In genomic region chr8:94004139-94004538, GRCm38 (mm10) we compare ENCODE assay signal across 31 mouse cellular contexts. TPM values are rescaled to one million over a fixed set of nuclear protein-coding genes. Genes with fewer than 3 reads are reported as not detected.
A peak's percentile ranks its signal among the peaks of the same experiment; 100 is the strongest.
DNase-seq lines count a peak whose midpoint lies in the region; ATAC-seq and TF ChIP-seq lines count a peak whose summit lies in the region.
"Had no signal": no experiment of that assay in that cellular context is flagged by ENCODE, and none has a peak within 500 bp of the region (broad histone marks: within the 10 kb centered on the region; RNA-seq: fewer than 3 reads in every experiment).

No protein-coding gene starts in this region.

- 0 out of 2 replicates have a peak, but pooled peaks have one; percentile 2 for TF ChIP-seq CTCF in midbrain, postnatal 0 days (IDR thresholded peaks at IDR 0.05)
- no peak for TF ChIP-seq CTCF in olfactory bulb, adult 2 months (IDR thresholded peaks at IDR 0.05; ENCODE audit: insufficient read depth, low read depth, low read length)

- H3K4me1 ChIP-seq in midbrain, postnatal 0 days (ENCODE audit: insufficient read depth, low read length): peaks cover 5% of the 10 kb centered on the region; the same call in 1 of the 2 replicates
- peaks cover 5% of the 10 kb centered on the region; the same call in 1 of the 2 replicates for H3K4me1 ChIP-seq in midbrain, embryonic 14.5 days (ENCODE audit: control insufficient read depth, insufficient read depth, low read length)
- peaks cover 10% of the 10 kb centered on the region; the same call in 1 of the 2 replicates for H3K4me1 ChIP-seq in olfactory bulb, adult 2 months (ENCODE audit: control insufficient read depth, insufficient read depth, low read length)

- H3K9ac ChIP-seq in midbrain, postnatal 0 days (replicated peaks; ENCODE audit: low read length, poor library complexity, severe bottlenecking): no peak overlapping the region
- no peak overlapping the region for H3K9ac ChIP-seq in midbrain, embryonic 14.5 days (replicated peaks; ENCODE audit: low read length)
- H3K9ac ChIP-seq: embryonic facial prominence, embryonic 13.5 days; forebrain, embryonic 12.5 days; forebrain, embryonic 15.5 days; heart, embryonic 12.5 days; heart, embryonic 15.5 days; hindbrain, embryonic 14.5 days had no signal

- H3K9me3 ChIP-seq in midbrain, postnatal 0 days (ENCODE audit: low read length): no peaks in the 10 kb centered on the region
- no peaks in the 10 kb centered on the region for H3K9me3 ChIP-seq in midbrain, embryonic 14.5 days (ENCODE audit: control insufficient read depth, low read length)
- H3K9me3 ChIP-seq: embryonic facial prominence, embryonic 10.5 days; embryonic facial prominence, embryonic 13.5 days; forebrain, embryonic 12.5 days; forebrain, embryonic 15.5 days; G1E; heart, embryonic 12.5 days; heart, embryonic 15.5 days had no signal

- peak; percentile 41 for DNase-seq in heart, adult 11 months
- no peak for DNase-seq in heart, postnatal 4 days
- DNase-seq in midbrain, postnatal 0 days (ENCODE audit: low spot score): no peak
- no peak for DNase-seq in midbrain, embryonic 14.5 days
- peak; percentile 65 for DNase-seq in brain, adult 2 months (ENCODE audit: low read depth, low spot score)
- DNase-seq in kidney, adult 8-10 months: no peak
- DNase-seq: adrenal gland, postnatal 10 days; B cell, adult 2 months; cerebellum, adult 11-12 months; cerebellum, adult 8-10 months; cerebellum, postnatal 10 days; cerebellum, postnatal 36 days; embryo, embryonic 11 days; gastrocnemius, adult 2 months; gastrocnemius, postnatal 14 days; heart, adult 18-20 months; heart, postnatal 10 days; heart, postnatal 36 days had no signal

- H3K4me2 ChIP-seq in midbrain, postnatal 0 days (ENCODE audit: low read depth, low read length, poor library complexity, severe bottlenecking): no peak overlapping the region
- no peak overlapping the region for H3K4me2 ChIP-seq in midbrain, embryonic 14.5 days (ENCODE audit: low read length)
- H3K4me2 ChIP-seq: embryonic facial prominence, embryonic 13.5 days; forebrain, embryonic 12.5 days; forebrain, embryonic 15.5 days; heart, embryonic 12.5 days; heart, embryonic 15.5 days; hindbrain, embryonic 14.5 days had no signal

- H3K27me3 ChIP-seq in midbrain, postnatal 0 days (ENCODE audit: insufficient read depth, low read length): no peaks in the 10 kb centered on the region
- H3K27me3 ChIP-seq in midbrain, embryonic 14.5 days (ENCODE audit: control insufficient read depth, insufficient read depth, low read length): no peaks in the 10 kb centered on the region
- H3K27me3 ChIP-seq: CH12.LX; embryonic facial prominence, embryonic 13.5 days; forebrain, embryonic 12.5 days; forebrain, embryonic 15.5 days; heart, embryonic 12.5 days; heart, embryonic 15.5 days; Patski had no signal

- WGBS in midbrain, postnatal 0 days: 88% methylated on average over 9 of the region's 9 CpGs
- 90% methylated on average over 9 of the region's 9 CpGs for WGBS in midbrain, embryonic 14.5 days
- 53% methylated on average over 9 of the region's 9 CpGs for WGBS in olfactory bulb, adult 2 months

- TF ChIP-seq POLR2A in olfactory bulb, adult 2 months (IDR thresholded peaks at IDR 0.05; ENCODE audit: insufficient read depth, low read depth, low read length): no peak

- H3K27ac ChIP-seq in midbrain, postnatal 0 days (ENCODE audit: low read depth, low read length): no peak overlapping the region
- H3K27ac ChIP-seq in midbrain, embryonic 14.5 days (replicated peaks; ENCODE audit: low read depth, low read length): no peak overlapping the region
- H3K27ac ChIP-seq in olfactory bulb, adult 2 months (ENCODE audit: insufficient read depth, low read depth, low read length): peak overlapping the region; percentile 1; the same call in 1 of the 2 replicates
- H3K27ac ChIP-seq: embryonic facial prominence, embryonic 10.5 days; embryonic facial prominence, embryonic 13.5 days; forebrain, embryonic 12.5 days; forebrain, embryonic 15.5 days; gastrocnemius, adult 2 months; heart, embryonic 15.5 days; hindbrain, embryonic 14.5 days; hindbrain, postnatal 0 days had no signal

- H3K4me3 ChIP-seq in midbrain, postnatal 0 days (ENCODE audit: low read depth, low read length): no peak overlapping the region
- H3K4me3 ChIP-seq in midbrain, embryonic 14.5 days (replicated peaks; ENCODE audit: low read depth, low read length): no peak overlapping the region
- no peak overlapping the region for H3K4me3 ChIP-seq in olfactory bulb, adult 2 months (ENCODE audit: insufficient read depth, low read depth, low read length)
- H3K4me3 ChIP-seq: embryonic facial prominence, embryonic 10.5 days; embryonic facial prominence, embryonic 13.5 days; erythroblast, embryonic 14.5 days; forebrain, embryonic 12.5 days; forebrain, embryonic 15.5 days; gastrocnemius, adult 2 months; heart, embryonic 12.5 days; heart, embryonic 15.5 days had no signal

- peaks cover 21% of the 10 kb centered on the region for H3K36me3 ChIP-seq in midbrain, postnatal 0 days (ENCODE audit: insufficient read depth, low read length)
- peaks cover 44% of the 10 kb centered on the region for H3K36me3 ChIP-seq in midbrain, embryonic 14.5 days (ENCODE audit: control insufficient read depth, insufficient read depth, low read length)

- ATAC-seq in midbrain, postnatal 0 days (ENCODE audit: low FRiP score): no peak
- ATAC-seq in midbrain, embryonic 14.5 days (ENCODE audit: low FRiP score, low TSS enrichment): no peak
- ATAC-seq: forebrain, embryonic 15.5 days; hindbrain, postnatal 0 days; Patski had no signal

RNA-seq across cellular contexts. Expression of gene Amfr, which starts 8.5 kb away (rescaled TPM):
- 100 to 1,000 TPM; 134 to 137 TPM for total RNA-seq in heart, postnatal 4 days (2021)
- 214 and 227 TPM in 2 replicates for total RNA-seq in midbrain, postnatal 0 days (2014; rRNA removed)
- polyA plus RNA-seq in midbrain, postnatal 0 days (2015; fragmentation: Nextera tagmentation; extraction: Ambion mirVana): 80.4 and 84.8 TPM in 2 replicates
- 65.0 and 81.6 TPM in 2 replicates for polyA plus RNA-seq in midbrain, embryonic 14.5 days (2014; fragmentation: Nextera tagmentation; extraction: Ambion mirVana)
- not detected in 2 replicates for polyA plus RNA-seq in olfactory bulb, adult 2 months (2012; ENCODE audit: insufficient read depth, insufficient read length, low replicate concordance, missing spikeins)

RNA-seq across cellular contexts. Expression of gene Nudt21, which starts 32.7 kb away (rescaled TPM):
- total RNA-seq in heart, postnatal 4 days (2021): 10 to 100 TPM; 55.0 to 56.1 TPM
- total RNA-seq in midbrain, postnatal 0 days (2014; rRNA removed): 61.5 and 82.5 TPM in 2 replicates
- polyA plus RNA-seq in midbrain, postnatal 0 days (2015; fragmentation: Nextera tagmentation; extraction: Ambion mirVana): 90.1 and 92.3 TPM in 2 replicates
- 99.1 and 120 TPM in 2 replicates for polyA plus RNA-seq in midbrain, embryonic 14.5 days (2014; fragmentation: Nextera tagmentation; extraction: Ambion mirVana)
- polyA plus RNA-seq in olfactory bulb, adult 2 months (2012; ENCODE audit: insufficient read depth, insufficient read length, low replicate concordance, missing spikeins): not detected in 2 replicates

RNA-seq across cellular contexts. Expression of gene Ogfod1, which starts 32.9 kb away (rescaled TPM):
- total RNA-seq in heart, postnatal 4 days (2021): 10 to 100 TPM; 18.1 to 20.4 TPM
- total RNA-seq in midbrain, postnatal 0 days (2014; rRNA removed): 17.3 and 20.1 TPM in 2 replicates
- 7.8 and 8.9 TPM in 2 replicates for polyA plus RNA-seq in midbrain, postnatal 0 days (2015; fragmentation: Nextera tagmentation; extraction: Ambion mirVana)
- polyA plus RNA-seq in midbrain, embryonic 14.5 days (2014; fragmentation: Nextera tagmentation; extraction: Ambion mirVana): 11.9 and 16.3 TPM in 2 replicates
- not detected in 2 replicates for polyA plus RNA-seq in olfactory bulb, adult 2 months (2012; ENCODE audit: insufficient read depth, insufficient read length, low replicate concordance, missing spikeins)

Comparison
In these comparisons a context has a peak if more than half of its experiments do, and no peak if none do; other contexts are left out.
1. DNase-seq: peak in heart, adult 11 months (single experiment) and brain, adult 2 months (single experiment); none in heart, postnatal 4 days (single experiment), midbrain, postnatal 0 days (single experiment), midbrain, embryonic 14.5 days (single experiment) and kidney, adult 8-10 months (0 of 2).